Mouse (Mus musculus): Measurements from ENCODE around the gene Gnl3l. TPM values are rescaled to one million over a fixed set of nuclear protein-coding genes. Genes with fewer than 3 reads are reported as not detected.
A peak's percentile ranks its signal among the peaks of the same experiment; 100 is the strongest.

Gnl3l gene
- total RNA-seq (2014; fragmentation: Nextera tagmentation) (63.5 and 72.8 TPM in 2 replicates), total RNA-seq (2017) (59.6 and 71.5 TPM in 2 replicates), polyA plus RNA-seq (2012) (1.9 and 2.4 TPM in 2 replicates)

DNA sequence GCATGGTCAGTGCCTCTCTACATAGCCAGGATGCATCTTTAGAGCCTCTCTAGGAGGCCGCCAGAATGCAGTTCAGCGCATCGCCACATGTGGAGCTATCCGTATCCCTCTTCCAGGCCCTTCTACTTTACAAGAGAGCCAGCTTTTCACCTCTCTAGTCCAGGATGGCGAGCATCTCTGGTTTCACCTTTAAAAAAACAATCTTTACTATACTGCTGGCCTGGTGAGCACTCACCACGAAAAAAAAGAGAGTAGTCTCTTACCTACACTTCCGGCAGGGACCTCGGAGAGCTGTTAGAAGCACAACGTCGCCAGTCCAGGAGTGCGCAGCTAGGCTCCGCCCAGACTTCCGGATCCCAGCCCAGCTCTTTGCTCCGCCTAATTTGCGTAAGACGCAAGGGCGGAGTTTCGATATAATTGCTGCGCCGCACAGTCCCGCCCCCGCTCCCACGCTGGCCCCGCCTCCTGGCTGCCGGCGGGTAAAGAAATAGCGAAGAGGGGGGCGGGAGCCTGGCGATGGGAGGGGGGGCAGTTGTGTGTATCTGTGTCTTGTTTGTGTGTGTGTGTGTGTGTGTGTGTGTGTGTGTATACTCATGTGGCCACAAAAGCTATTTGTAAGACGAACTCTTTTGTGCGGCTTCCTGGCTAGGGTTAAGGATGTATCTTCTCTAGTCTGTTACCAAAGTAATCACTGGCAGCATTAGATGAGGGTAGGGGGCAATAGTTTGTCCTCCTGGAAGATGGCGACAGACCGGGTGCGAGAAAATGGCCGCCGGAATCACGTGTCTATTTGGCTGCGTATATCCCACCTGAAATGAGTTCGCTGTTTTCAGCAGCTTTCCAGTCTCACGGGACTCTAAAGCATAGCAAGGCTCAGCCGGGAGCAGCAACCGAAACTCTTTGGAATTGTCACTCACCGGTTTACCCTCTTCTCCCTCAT lies at the start of gene Gnl3l:
Gnl3l (minus strand) TSS at position 385 of the 940 bp plus-strand sequence.
- peaks cover 9% of the 10 kb centered on the region for H3K4me1 ChIP-seq (ENCODE audit: insufficient read depth, low read depth, low read length)
- ATAC-seq (ENCODE audit: extremely low read depth, insufficient number of reproducible peaks, low FRiP score, poor library complexity, severe bottlenecking), result peak; percentile 91
- TF ChIP-seq TAL1 (conservative IDR thresholded peaks at IDR 0.05; ENCODE audit: low read depth, low read length), result no peak
- 0 out of 2 replicates have a peak, but pooled peaks have one; percentile 31 for TF ChIP-seq CTCF (IDR thresholded peaks at IDR 0.05; ENCODE audit: low read depth, low read length)

DNA sequence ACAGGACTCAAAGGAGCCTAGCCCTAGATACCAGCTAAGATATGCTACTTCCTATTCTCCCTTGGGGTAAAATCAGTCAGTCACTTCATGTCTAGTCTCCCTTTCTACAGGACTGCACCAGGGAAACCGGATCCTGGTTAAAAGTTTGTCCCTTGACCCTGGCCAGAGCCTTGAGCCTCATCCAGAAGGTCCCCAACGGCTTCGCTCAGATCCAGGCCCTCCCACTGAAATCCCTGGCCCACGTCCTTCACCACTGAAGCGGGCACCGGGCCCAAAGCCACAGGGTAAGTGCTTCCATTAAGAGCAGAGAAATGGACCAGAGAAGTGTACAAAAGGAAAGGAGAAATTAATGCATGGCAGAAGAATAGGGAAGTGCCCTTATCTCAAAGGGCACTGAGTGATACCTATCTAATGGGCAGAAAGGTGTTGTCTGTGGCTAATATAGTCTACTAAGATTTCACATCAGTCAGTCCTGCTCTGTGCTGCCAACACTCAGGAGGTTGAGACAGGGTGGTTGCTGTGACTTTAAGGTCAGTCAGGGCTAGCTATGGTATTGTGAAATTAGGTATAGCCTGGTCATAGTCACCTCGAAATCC lies 49.0 kb upstream of the Gnl3l start:
- H3K36me3 ChIP-seq (replicated peaks), result no peaks in the 10 kb centered on the region
- H3K9me3 ChIP-seq (replicated peaks), result no peaks in the 10 kb centered on the region
- peaks cover 3% of the 10 kb centered on the region; the same call in 1 of the 2 replicates for H3K4me1 ChIP-seq (ENCODE audit: insufficient read depth, low read depth, low read length)
- DNase-seq (ENCODE audit: low spot score), result no peak
- H3K27me3 ChIP-seq (ENCODE audit: insufficient read depth, low read length), result no peaks in the 10 kb centered on the region
- H3K4me3 ChIP-seq (ENCODE audit: low read depth, low read length), result no peak overlapping the region
- ATAC-seq (ENCODE audit: extremely low read depth, insufficient number of reproducible peaks, low FRiP score, poor library complexity, severe bottlenecking), result no peak
- TF ChIP-seq TAL1 (conservative IDR thresholded peaks at IDR 0.05; ENCODE audit: low read depth, low read length), result no peak
- no peak for TF ChIP-seq CTCF (IDR thresholded peaks at IDR 0.05; ENCODE audit: low read depth, low read length)
- no peak for TF ChIP-seq GATA2 (IDR thresholded peaks at IDR 0.05; ENCODE audit: borderline replicate concordance, low read depth, low read length)
- TF ChIP-seq GATA1 (IDR thresholded peaks at IDR 0.05; ENCODE audit: borderline replicate concordance, low read length), result no peak
- no peak for TF ChIP-seq POLR2AphosphoS5 (IDR thresholded peaks at IDR 0.05; ENCODE audit: insufficient replicate concordance, low read depth, low read length)

More for the DNA sequence above, at the start of gene Gnl3l:
- peak; percentile 65 for DNase-seq (ENCODE audit: low spot score)
- Histone ChIP-seq H3K9me3 (replicated peaks) (no peaks in the 10 kb centered on the region), H3K27me3 (ENCODE audit: insufficient read depth, low read length) (no peaks in the 10 kb centered on the region), H3K4me3 (ENCODE audit: low read depth, low read length) (peak within 1 kb of the TSS; percentile 70), H3K36me3 (replicated peaks) (peaks cover 21% of the 10 kb centered on the region)

DNA sequence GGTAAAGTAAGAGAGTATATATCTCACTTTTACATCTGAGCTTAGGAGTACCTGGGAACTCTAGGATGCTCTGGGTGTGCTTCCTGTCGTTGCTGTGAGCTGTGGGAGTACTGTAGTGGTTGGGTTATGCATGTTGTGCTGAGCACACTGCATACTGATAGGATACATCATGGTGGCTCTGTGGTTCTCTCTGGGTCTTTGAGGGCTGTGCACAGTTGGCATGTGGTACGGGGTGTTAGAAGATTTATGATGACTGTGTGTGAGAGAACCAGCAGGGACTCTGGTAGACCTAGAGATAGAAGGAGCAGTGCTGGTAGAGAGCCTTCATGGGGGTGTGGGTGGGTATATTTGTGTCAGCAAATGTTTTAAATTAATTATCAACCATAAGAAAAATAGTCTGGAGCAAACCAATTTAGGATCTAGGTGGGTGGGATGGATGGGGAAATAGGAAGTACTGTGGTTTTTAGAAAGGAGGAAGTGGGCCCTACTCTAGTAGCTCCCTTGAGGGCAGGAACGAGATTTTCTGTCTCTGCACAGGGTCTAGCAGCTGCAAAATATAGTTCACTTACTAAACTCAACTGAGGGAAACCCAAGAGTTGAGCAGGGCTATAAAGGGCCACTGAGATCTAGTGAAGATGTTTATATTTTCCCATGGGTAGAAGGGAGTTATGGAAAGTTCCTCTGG lies 44.6 kb upstream of the Gnl3l start:
- Histone ChIP-seq H3K9me3 (replicated peaks) (no peaks in the 10 kb centered on the region), H3K4me3 (ENCODE audit: low read depth, low read length) (no peak overlapping the region), H3K36me3 (replicated peaks) (no peaks in the 10 kb centered on the region), H3K27me3 (ENCODE audit: insufficient read depth, low read length) (0 out of 2 replicates have a peak, but pooled peaks cover 4% of the 10 kb centered on the region), H3K4me1 (ENCODE audit: insufficient read depth, low read depth, low read length) (peaks cover 3% of the 10 kb centered on the region; the same call in 1 of the 2 replicates)
- ATAC-seq (ENCODE audit: extremely low read depth, insufficient number of reproducible peaks, low FRiP score, poor library complexity, severe bottlenecking) (no peak), DNase-seq (ENCODE audit: low spot score) (no peak)
- TF ChIP-seq GATA2 (IDR thresholded peaks at IDR 0.05; ENCODE audit: borderline replicate concordance, low read depth, low read length) (no peak), POLR2AphosphoS5 (IDR thresholded peaks at IDR 0.05; ENCODE audit: insufficient replicate concordance, low read depth, low read length) (no peak), TAL1 (conservative IDR thresholded peaks at IDR 0.05; ENCODE audit: low read depth, low read length) (no peak), GATA1 (IDR thresholded peaks at IDR 0.05; ENCODE audit: borderline replicate concordance, low read length) (no peak), CTCF (IDR thresholded peaks at IDR 0.05; ENCODE audit: low read depth, low read length) (no peak)

DNA sequence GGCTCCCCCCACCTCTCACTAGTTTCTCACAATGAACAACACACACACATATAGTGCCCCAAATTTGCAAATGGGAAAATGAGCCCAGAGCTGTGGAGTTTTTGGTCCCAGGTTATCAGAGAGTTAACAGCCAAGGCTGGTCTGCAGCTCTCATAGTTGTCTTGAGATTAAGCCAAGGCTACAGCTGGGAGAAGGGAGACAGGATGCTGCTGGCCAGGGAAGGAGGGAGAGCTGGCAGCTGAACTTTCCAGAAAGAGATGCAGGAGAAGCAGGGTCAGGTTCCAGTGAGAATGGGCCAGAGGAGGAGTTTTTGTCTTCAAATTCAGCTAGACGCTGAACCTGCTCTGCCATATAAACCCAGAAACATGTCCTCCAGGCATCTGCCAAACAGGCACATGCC lies 42.2 kb upstream of the Gnl3l start:
- Histone ChIP-seq H3K4me1 (ENCODE audit: insufficient read depth, low read depth, low read length) (no peaks in the 10 kb centered on the region), H3K36me3 (replicated peaks) (no peaks in the 10 kb centered on the region), H3K9me3 (replicated peaks) (no peaks in the 10 kb centered on the region), H3K4me3 (ENCODE audit: low read depth, low read length) (no peak overlapping the region), H3K27me3 (ENCODE audit: insufficient read depth, low read length) (0 out of 2 replicates have a peak, but pooled peaks cover 4% of the 10 kb centered on the region)
- no peak for ATAC-seq (ENCODE audit: extremely low read depth, insufficient number of reproducible peaks, low FRiP score, poor library complexity, severe bottlenecking)
- TF ChIP-seq POLR2AphosphoS5 (IDR thresholded peaks at IDR 0.05; ENCODE audit: insufficient replicate concordance, low read depth, low read length) (no peak), GATA2 (IDR thresholded peaks at IDR 0.05; ENCODE audit: borderline replicate concordance, low read depth, low read length) (no peak), CTCF (IDR thresholded peaks at IDR 0.05; ENCODE audit: low read depth, low read length) (no peak), GATA1 (IDR thresholded peaks at IDR 0.05; ENCODE audit: borderline replicate concordance, low read length) (no peak), TAL1 (conservative IDR thresholded peaks at IDR 0.05; ENCODE audit: low read depth, low read length) (no peak)
- DNase-seq (ENCODE audit: low spot score), result no peak

DNA sequence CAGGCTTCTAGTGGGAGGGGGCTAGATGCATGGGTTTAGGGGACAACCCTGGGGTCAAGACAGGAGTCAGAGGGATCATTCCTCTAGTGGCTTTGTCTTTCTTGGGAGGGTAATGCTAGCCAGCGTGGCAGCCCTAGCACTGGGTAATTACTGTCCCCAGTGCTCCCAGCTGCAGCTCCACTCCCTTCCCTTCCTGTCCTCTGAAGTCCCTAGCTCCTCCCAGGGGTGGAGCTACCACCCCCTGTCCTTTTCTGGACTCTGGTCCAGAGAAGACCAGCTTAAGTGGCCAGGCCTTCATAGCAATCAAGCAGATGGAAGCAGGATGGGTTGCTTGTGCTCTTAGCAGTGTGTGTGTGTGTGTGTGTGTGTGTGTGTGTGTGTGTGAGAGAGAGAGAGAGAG lies 38.4 kb upstream of the Gnl3l start:
- Histone ChIP-seq H3K36me3 (replicated peaks) (no peaks in the 10 kb centered on the region), H3K9me3 (replicated peaks) (no peaks in the 10 kb centered on the region), H3K4me3 (ENCODE audit: low read depth, low read length) (no peak overlapping the region), H3K27me3 (ENCODE audit: insufficient read depth, low read length) (0 out of 2 replicates have a peak, but pooled peaks cover 5% of the 10 kb centered on the region), H3K4me1 (ENCODE audit: insufficient read depth, low read depth, low read length) (no peaks in the 10 kb centered on the region)
- DNase-seq (ENCODE audit: low spot score) (no peak), ATAC-seq (ENCODE audit: extremely low read depth, insufficient number of reproducible peaks, low FRiP score, poor library complexity, severe bottlenecking) (no peak)
- TF ChIP-seq GATA2 (IDR thresholded peaks at IDR 0.05; ENCODE audit: borderline replicate concordance, low read depth, low read length), result no peak
- TF ChIP-seq GATA1 (IDR thresholded peaks at IDR 0.05; ENCODE audit: borderline replicate concordance, low read length), result no peak
- no peak for TF ChIP-seq POLR2AphosphoS5 (IDR thresholded peaks at IDR 0.05; ENCODE audit: insufficient replicate concordance, low read depth, low read length)
- TF ChIP-seq CTCF (IDR thresholded peaks at IDR 0.05; ENCODE audit: low read depth, low read length), result no peak
- no peak for TF ChIP-seq TAL1 (conservative IDR thresholded peaks at IDR 0.05; ENCODE audit: low read depth, low read length)
